Mouse (Mus musculus) ES-E14 (cell line): ENCODE data around the gene Cers6. TPM values are rescaled to one million over a fixed set of nuclear protein-coding genes. Genes with fewer than 3 reads are reported as not detected.

Experiments used
- DNase-seq: peaks from one replicate; pipeline ENCODE4 v3.0.0-alpha.2; 2013; ENCODE audit warnings: low read depth, low spot score
- H3K27ac ChIP-seq: 2 replicates; pipeline ENCODE4 v1.5.1; 2012; ENCODE audit warnings: low read depth, mild to moderate bottlenecking, low read length, moderate library complexity, mixed read lengths; ENCODE audit not compliant: poor library complexity, insufficient read depth, severe bottlenecking
- H3K36me3 ChIP-seq: 2 replicates; pipeline ENCODE4 v1.6.1; 2012; ENCODE audit warnings: mild to moderate bottlenecking, low read length, moderate library complexity, mixed read lengths; ENCODE audit not compliant: control insufficient read depth, poor library complexity, insufficient read depth, severe bottlenecking
- H3K4me1 ChIP-seq, 2 experiments: fragments of 150-350 bp in 1 of 2; sonication (generic) in 1 of 2; 2 replicates each; pipeline ENCODE4 v1.6.1; 2012; ENCODE audit warnings: low read length in 2 of 2, mild to moderate bottlenecking in 1 of 2, mixed read lengths in 1 of 2; ENCODE audit not compliant: control insufficient read depth in 2 of 2, insufficient read depth in 2 of 2, poor library complexity in 1 of 2
- H3K4me3 ChIP-seq, 2 experiments: fragments of 150-350 bp in 1 of 2; sonication (generic) in 1 of 2; 2 replicates each; pipeline ENCODE4 v1.5.1; 2012; ENCODE audit warnings: low read length in 2 of 2, low read depth in 1 of 2, mild to moderate bottlenecking in 1 of 2, mixed read lengths in 1 of 2; ENCODE audit not compliant: insufficient read depth in 1 of 2, poor library complexity in 1 of 2, severe bottlenecking in 1 of 2
- H3K9ac ChIP-seq: 2 replicates; pipeline ENCODE4 v1.6.1; 2012; ENCODE audit warnings: low read depth, mild to moderate bottlenecking, low read length, mixed read lengths; ENCODE audit not compliant: poor library complexity, insufficient read depth, severe bottlenecking
- H3K9me3 ChIP-seq: fragments of 150-350 bp; sonication (generic); 2 replicates; pipeline ENCODE4 v1.6.1; 2012; ENCODE audit warnings: low read depth, mild to moderate bottlenecking, low read length; ENCODE audit not compliant: control insufficient read depth, insufficient read depth
- CHD2 ChIP-seq: IDR thresholded peaks from 2 replicates; pipeline ENCODE4 v1.6.1; 2014; ENCODE audit warnings: mild to moderate bottlenecking, low read depth, low read length, inconsistent platforms
- HCFC1 ChIP-seq: IDR thresholded peaks from 2 replicates; pipeline ENCODE4 v1.6.1; 2012; ENCODE audit warnings: low read length, inconsistent platforms, borderline replicate concordance; ENCODE audit not compliant: insufficient read depth
- MAFK ChIP-seq: IDR thresholded peaks from 2 replicates; pipeline ENCODE4 v1.6.1; 2014; ENCODE audit warnings: mild to moderate bottlenecking, low read depth, low read length, inconsistent platforms; ENCODE audit not compliant: insufficient read depth
- ZC3H11A ChIP-seq: IDR thresholded peaks from 2 replicates; pipeline ENCODE4 v1.6.1; 2012; ENCODE audit warnings: low read depth, mild to moderate bottlenecking, inconsistent platforms, low read length, borderline replicate concordance
- ZNF384 ChIP-seq: IDR thresholded peaks from 2 replicates; pipeline ENCODE4 v1.6.1; 2012; ENCODE audit warnings: low read depth, low read length, inconsistent platforms
- in situ Hi-C, 2 experiments: fragments of 600-800 bp; cut with MboI; formaldehyde crosslinking; loops; one replicate each; pipeline ENCODE4 v1.15.1; 2025; ENCODE audit warnings: low sequenced_read_pairs in 2 of 2, inconsistent platforms in 1 of 2; ENCODE audit not compliant: unreplicated experiment in 2 of 2
- total RNA-seq: library from RNA; depleted of rRNA; stranded (reverse); fragments of 300-350 nt; gene quantifications from 2 replicates; pipeline ENCODE4 v1.2.3, GENCODE M21; 2012

Gene Cers6
- total RNA-seq, 1 experiment = 33.6 TPM

GRCm38 (mm10) chr2:68957831-68958230, 96.6 kb downstream of the Cers6 start:
- no peaks in the 10 kb centered on the region for H3K9me3 ChIP-seq
- in situ Hi-C loops = no loop called here
- H3K9ac ChIP-seq = no peak overlapping the region
- no peak for DNase-seq
- H3K27ac ChIP-seq = no peak overlapping the region
- H3K4me1 ChIP-seq = peaks cover 0 to 3% of the 10 kb centered on the region in 2 experiments; a peak in 1 of 4 replicates
- H3K4me3 ChIP-seq = no peak overlapping the region
- no peak for TF ChIP-seq HCFC1
- no peak for TF ChIP-seq ZC3H11A
- no peak for TF ChIP-seq CHD2
- TF ChIP-seq ZNF384 = no peak
- no peak for TF ChIP-seq MAFK
- no peaks in the 10 kb centered on the region for H3K36me3 ChIP-seq

GRCm38 (mm10) chr2:68959573-68959972, 98.3 kb downstream of the Cers6 start:
- H3K36me3 ChIP-seq = no peaks in the 10 kb centered on the region
- no peak overlapping the region for H3K4me3 ChIP-seq
- H3K4me1 ChIP-seq = peaks cover 0 to 3% of the 10 kb centered on the region in 2 experiments; a peak in 1 of 4 replicates
- no peak overlapping the region for H3K9ac ChIP-seq
- H3K9me3 ChIP-seq = no peaks in the 10 kb centered on the region
- DNase-seq = no peak
- TF ChIP-seq CHD2 (no peak), MAFK (no peak), ZNF384 (no peak), ZC3H11A (no peak), HCFC1 (no peak)
- in situ Hi-C loops = no loop called here
- H3K27ac ChIP-seq = no peak overlapping the region

GRCm38 (mm10) chr2:68960060-68960459, 98.8 kb downstream of the Cers6 start:
- DNase-seq = no peak
- Histone ChIP-seq H3K4me1 (peaks cover 0 to 3% of the 10 kb centered on the region in 2 experiments; a peak in 1 of 4 replicates), H3K4me3 (no peak overlapping the region), H3K9me3 (no peaks in the 10 kb centered on the region), H3K9ac (no peak overlapping the region), H3K27ac (no peak overlapping the region), H3K36me3 (no peaks in the 10 kb centered on the region)
- in situ Hi-C loops = no loop called here
- no peak for TF ChIP-seq HCFC1
- no peak for TF ChIP-seq CHD2
- TF ChIP-seq MAFK = no peak
- TF ChIP-seq ZNF384 = no peak
- TF ChIP-seq ZC3H11A = no peak

- Histone ChIP-seq H3K9ac (no peak overlapping the region), H3K27ac (no peak overlapping the region), H3K9me3 (no peaks in the 10 kb centered on the region), H3K36me3 (no peaks in the 10 kb centered on the region), H3K4me1 (peaks cover 0 to 3% of the 10 kb centered on the region in 2 experiments; a peak in 1 of 4 replicates), H3K4me3 (no peak overlapping the region)
- no peak for DNase-seq
- in situ Hi-C loops = no loop called here
- no peak for TF ChIP-seq ZNF384
- TF ChIP-seq ZC3H11A = no peak
- no peak for TF ChIP-seq CHD2
- no peak for TF ChIP-seq MAFK
- no peak for TF ChIP-seq HCFC1
Measured at GRCm38 (mm10) chr2:68960620-68961019, 99.4 kb downstream of the Cers6 start.

- in situ Hi-C loops = no loop called here
- Histone ChIP-seq H3K4me1 (peaks cover 2% of the 10 kb centered on the region in 2 experiments; a peak in 2 of 4 replicates), H3K27ac (no peak overlapping the region), H3K9me3 (no peaks in the 10 kb centered on the region), H3K36me3 (no peaks in the 10 kb centered on the region), H3K9ac (no peak overlapping the region), H3K4me3 (no peak overlapping the region)
- DNase-seq = no peak
- TF ChIP-seq CHD2 (no peak), ZNF384 (no peak), MAFK (no peak), HCFC1 (no peak), ZC3H11A (no peak)
Measured at GRCm38 (mm10) chr2:68966360-68966759, 105.1 kb downstream of the Cers6 start.
